Mouse (Mus musculus) forebrain, embryonic 10.5 days (tissue): ENCODE results near the gene Polr2g. TPM values are rescaled to one million over a fixed set of nuclear protein-coding genes. Genes with fewer than 3 reads are reported as not detected.

Source experiments
- DNase-seq: peaks from one replicate; pipeline ENCODE4 v3.0.0-alpha.2; 2017; ENCODE audit warnings: low spot score; ENCODE audit errors: extremely low spot score
- H3K27ac ChIP-seq: fragments of 300-500 bp; sonication (generic); 2 replicates; pipeline ENCODE4 v1.5.1; 2016; ENCODE audit warnings: mild to moderate bottlenecking
- H3K27me3 ChIP-seq: fragments of 300-500 bp; sonication (generic); 2 replicates; pipeline ENCODE4 v1.6.1; 2016; ENCODE audit warnings: mild to moderate bottlenecking; ENCODE audit not compliant: poor library complexity, severe bottlenecking
- H3K36me3 ChIP-seq: fragments of 300-500 bp; sonication (generic); replicated peaks from 2 replicates; pipeline ENCODE4 v1.6.1; 2016; ENCODE audit warnings: mild to moderate bottlenecking, moderate library complexity
- H3K4me1 ChIP-seq: fragments of 300-500 bp; sonication (generic); 2 replicates; pipeline ENCODE4 v1.6.1; 2016
- H3K4me3 ChIP-seq: fragments of 300-500 bp; sonication (generic); 2 replicates; pipeline ENCODE4 v1.5.1; 2016; ENCODE audit warnings: mild to moderate bottlenecking, moderate library complexity
- H3K9me3 ChIP-seq: fragments of 300-500 bp; sonication (generic); 2 replicates; pipeline ENCODE4 v1.6.1; 2016; ENCODE audit warnings: mild to moderate bottlenecking, moderate library complexity
- WGBS: fragments of 180-500 bp; shearing (Covaris S2); methylation state at CpG from one replicate; pipeline ENCODE4 v1.1.7; 2016; 5-methylcytosine and 5-hydroxymethylcytosine counted together
- polyA plus RNA-seq: library from polyadenylated mRNA; unstranded; fragments of >200 nt; fragmentation: Nextera tagmentation; extraction: Ambion mirVana; gene quantifications from 2 replicates; pipeline ENCODE4 v1.2.1, GENCODE M21; 2016

Gene Polr2g
- polyA plus RNA-seq, 1 experiment from 2014 or later: 173 TPM

GRCm38 (mm10) chr19:8770567-8771270 is 27.7 kb downstream of the Polr2g start, which contains the start of gene Tmem223:
Tmem223 (plus strand) TSS chr19:8770996.
- WGBS: 23% methylated on average over 29 of the region's 29 CpGs
- Histone ChIP-seq H3K27ac (peak within 1 kb of the TSS; percentile 98), H3K36me3 (peaks cover 79% of the 10 kb centered on the region), H3K27me3 (no peaks in the 10 kb centered on the region), H3K4me1 (peaks cover 50% of the 10 kb centered on the region), H3K9me3 (peaks cover 2% of the 10 kb centered on the region), H3K4me3 (peak within 1 kb of the TSS; percentile 89)
- DNase-seq: peak; percentile 83

GRCm38 (mm10) chr19:8765562-8765961 is 32.8 kb downstream of the Polr2g start:
- 93% methylated on average over 9 of the region's 9 CpGs for WGBS
- DNase-seq: no peak
- Histone ChIP-seq H3K27me3 (no peaks in the 10 kb centered on the region), H3K9me3 (peaks cover 16% of the 10 kb centered on the region), H3K4me1 (peaks cover 4% of the 10 kb centered on the region), H3K36me3 (peaks cover 100% of the 10 kb centered on the region), H3K4me3 (no peak overlapping the region; the same call in 1 of the 2 replicates), H3K27ac (no peak overlapping the region)

GRCm38 (mm10) chr19:8763276-8763675 is 35.1 kb downstream of the Polr2g start:
- peaks cover 7% of the 10 kb centered on the region for H3K4me1 ChIP-seq
- WGBS: 96% methylated on average over 4 of the region's 4 CpGs
- no peak overlapping the region for H3K4me3 ChIP-seq
- no peak for DNase-seq
- peaks cover 16% of the 10 kb centered on the region for H3K9me3 ChIP-seq
- no peak overlapping the region for H3K27ac ChIP-seq
- H3K36me3 ChIP-seq: peaks cover 85% of the 10 kb centered on the region
- no peaks in the 10 kb centered on the region for H3K27me3 ChIP-seq

GRCm38 (mm10) chr19:8760757-8761156 is 37.6 kb downstream of the Polr2g start:
- H3K27ac ChIP-seq: no peak overlapping the region
- peaks cover 14% of the 10 kb centered on the region for H3K9me3 ChIP-seq
- 87% methylated on average over 2 of the region's 2 CpGs for WGBS
- H3K36me3 ChIP-seq: peaks cover 62% of the 10 kb centered on the region
- H3K27me3 ChIP-seq: no peaks in the 10 kb centered on the region
- peaks cover 24% of the 10 kb centered on the region for H3K4me1 ChIP-seq
- no peak overlapping the region for H3K4me3 ChIP-seq
- DNase-seq: no peak

- H3K4me3 ChIP-seq: peak overlapping the region; percentile 99; the same call in 1 of the 2 replicates
Measured at GRCm38 (mm10) chr19:8758899-8759298, 39.5 kb downstream of the Polr2g start.

GRCm38 (mm10) chr19:8757471-8757998 is 40.8 kb downstream of the Polr2g start:
- WGBS: 10% methylated on average over 14 of the region's 14 CpGs
- Histone ChIP-seq H3K4me3 (peak overlapping the region; percentile 99), H3K36me3 (peaks cover 62% of the 10 kb centered on the region), H3K4me1 (peaks cover 31% of the 10 kb centered on the region), H3K9me3 (no peaks in the 10 kb centered on the region), H3K27ac (peak overlapping the region; percentile 95), H3K27me3 (no peaks in the 10 kb centered on the region)
- DNase-seq: no peak

More at GRCm38 (mm10) chr19:8758899-8759298, 39.5 kb downstream of the Polr2g start:
- H3K4me1 ChIP-seq: peaks cover 31% of the 10 kb centered on the region
- DNase-seq: no peak
- no peak overlapping the region for H3K27ac ChIP-seq
- no peaks in the 10 kb centered on the region for H3K9me3 ChIP-seq
- H3K27me3 ChIP-seq: no peaks in the 10 kb centered on the region
- 90% methylated on average over 2 of the region's 2 CpGs for WGBS
- peaks cover 62% of the 10 kb centered on the region for H3K36me3 ChIP-seq

GRCm38 (mm10) chr19:8756635-8757387 is 41.6 kb downstream of the Polr2g start, which contains the start of gene Nxf1:
Nxf1 (plus strand) TSS chr19:8757073.
- DNase-seq: peak; percentile 90
- Histone ChIP-seq H3K4me3 (peak within 1 kb of the TSS; percentile 99), H3K4me1 (peaks cover 31% of the 10 kb centered on the region), H3K27me3 (no peaks in the 10 kb centered on the region), H3K27ac (peak within 1 kb of the TSS; percentile 95), H3K9me3 (no peaks in the 10 kb centered on the region), H3K36me3 (peaks cover 62% of the 10 kb centered on the region)
- 1% methylated on average over 75 of the region's 75 CpGs for WGBS

- 93% methylated on average over 3 of the region's 3 CpGs for whole genome bisulfite sequencing
- Histone ChIP-seq H3K27ac (no peak overlapping the region), H3K4me3 (peak overlapping the region; percentile 99), H3K36me3 (peaks cover 61% of the 10 kb centered on the region), H3K27me3 (no peaks in the 10 kb centered on the region), H3K9me3 (no peaks in the 10 kb centered on the region), H3K4me1 (peaks cover 31% of the 10 kb centered on the region)
- no peak for DNase-seq
Measured at GRCm38 (mm10) chr19:8755652-8756051, 42.7 kb downstream of the Polr2g start.

GRCm38 (mm10) chr19:8747368-8747767 is 51.0 kb downstream of the Polr2g start:
- DNase-seq: no peak
- H3K4me3 ChIP-seq: no peak overlapping the region
- peaks cover 9% of the 10 kb centered on the region for H3K4me1 ChIP-seq
- H3K36me3 ChIP-seq: peaks cover 96% of the 10 kb centered on the region
- H3K9me3 ChIP-seq: no peaks in the 10 kb centered on the region
- H3K27me3 ChIP-seq: no peaks in the 10 kb centered on the region
- no peak overlapping the region for H3K27ac ChIP-seq
- WGBS: 75% methylated on average over 2 of the region's 2 CpGs

GRCm38 (mm10) chr19:8745382-8745781 is 53.0 kb downstream of the Polr2g start:
- no peaks in the 10 kb centered on the region for H3K9me3 ChIP-seq
- no peak overlapping the region for H3K4me3 ChIP-seq
- H3K36me3 ChIP-seq: peaks cover 86% of the 10 kb centered on the region
- H3K27me3 ChIP-seq: no peaks in the 10 kb centered on the region
- peaks cover 22% of the 10 kb centered on the region for H3K4me1 ChIP-seq
- H3K27ac ChIP-seq: no peak overlapping the region
- WGBS: 91% methylated on average over 1 of the region's 1 CpGs
- no peak for DNase-seq
